Mouse (Mus musculus) stomach, postnatal 0 days (tissue): ENCODE measurements around the gene Itih2. TPM values are rescaled to one million over a fixed set of nuclear protein-coding genes. Genes with fewer than 3 reads are reported as not detected.
A peak's percentile ranks its signal among the peaks of the same experiment; 100 is the strongest.

Experiments
- ATAC-seq: fragments of 200-750 bp; cut with Nextera tagmentation; 2 replicates; pipeline ENCODE4 v1.8.0; 2017; ENCODE audit not compliant: low FRiP score, low TSS enrichment
- DNase-seq: peaks from one replicate; pipeline ENCODE4 v3.0.0-alpha.2; 2016; ENCODE audit warnings: low spot score
- H3K27ac ChIP-seq: fragments of 300-500 bp; sonication (generic); replicated peaks from 2 replicates; pipeline ENCODE4 v1.5.1; 2014; ENCODE audit warnings: mild to moderate bottlenecking, control low read depth
- H3K27me3 ChIP-seq: fragments of 300-500 bp; sonication (generic); 2 replicates; pipeline ENCODE4 v1.6.1; 2014; ENCODE audit warnings: low read length; ENCODE audit not compliant: control insufficient read depth, insufficient read depth
- H3K36me3 ChIP-seq: fragments of 300-500 bp; sonication (generic); 2 replicates; pipeline ENCODE4 v1.6.1; 2014; ENCODE audit warnings: low read length, mixed read lengths; ENCODE audit not compliant: control insufficient read depth, insufficient read depth
- H3K4me1 ChIP-seq: fragments of 300-500 bp; sonication (generic); replicated peaks from 2 replicates; pipeline ENCODE4 v1.6.1; 2014; ENCODE audit warnings: antibody characterized with exemption; ENCODE audit not compliant: control insufficient read depth, insufficient read depth
- H3K4me2 ChIP-seq: fragments of 300-500 bp; sonication (generic); replicated peaks from 2 replicates; pipeline ENCODE4 v1.6.1; 2014; ENCODE audit warnings: low read depth, mild to moderate bottlenecking, control low read depth, moderate library complexity
- H3K4me3 ChIP-seq: fragments of 300-500 bp; sonication (generic); 2 replicates; pipeline ENCODE4 v1.5.1; 2014; ENCODE audit warnings: low read depth, low read length, control low read depth
- H3K9ac ChIP-seq: fragments of 300-500 bp; sonication (generic); 2 replicates; pipeline ENCODE4 v1.6.1; 2014; ENCODE audit warnings: mild to moderate bottlenecking, low read length, control low read depth, mixed read lengths
- H3K9me3 ChIP-seq: fragments of 300-500 bp; sonication (generic); 2 replicates; pipeline ENCODE4 v1.6.1; 2016; ENCODE audit warnings: low read length; ENCODE audit not compliant: control insufficient read depth
- CTCF ChIP-seq: IDR thresholded peaks from 2 replicates; pipeline ENCODE4 v1.5.1; 2016; ENCODE audit warnings: antibody characterized with exemption, low read depth, mild to moderate bottlenecking, moderate library complexity
- EP300 ChIP-seq: optimal IDR thresholded peaks from 2 replicates; pipeline ENCODE3; 2016; ENCODE audit warnings: antibody characterized with exemption
- WGBS: fragments of 180-500 bp; shearing (Covaris S2); extraction: QIAGEN DNeasy Blood & Tissue Kit; methylation state at CpG from one replicate; pipeline ENCODE4 v1.1.7; 2014; 5-methylcytosine and 5-hydroxymethylcytosine counted together
- polyA plus RNA-seq: library from polyadenylated mRNA; unstranded; fragments of >200 nt; fragmentation: Nextera tagmentation; extraction: Ambion mirVana; gene quantifications from 2 replicates; pipeline ENCODE4 v1.2.1, GENCODE M21; 2015

Gene Itih2
- polyA plus RNA-seq = 9.0 and 11.3 TPM in 2 replicates

DNA sequence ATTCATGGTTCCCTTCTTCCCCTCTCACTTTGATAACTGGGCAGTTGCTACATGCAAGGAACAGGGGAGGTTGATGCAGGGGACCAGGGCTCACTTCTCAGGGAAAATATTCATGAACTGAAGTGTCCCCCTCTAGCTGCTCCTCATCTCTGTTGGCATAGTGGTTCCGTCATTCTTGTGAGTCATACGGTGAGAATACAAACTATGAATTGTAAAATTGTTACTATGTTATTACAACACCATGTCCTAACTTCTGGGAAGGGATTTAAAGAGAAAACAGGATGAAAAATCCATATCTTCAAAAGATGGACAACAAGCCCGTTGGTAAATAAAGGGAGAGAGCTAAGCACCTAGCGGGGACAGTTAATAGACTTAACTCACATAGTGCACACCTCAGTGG lies at the start of gene Itih2:
Gene Itih2, minus strand, starts transcription at position 101 of the 400 bp plus-strand sequence.
- ATAC-seq (no peak), DNase-seq (no peak)
- H3K36me3 ChIP-seq = no peaks in the 10 kb centered on the region
- no peak within 1 kb of the TSS for H3K4me3 ChIP-seq
- no peaks in the 10 kb centered on the region for H3K4me1 ChIP-seq
- WGBS = 72% methylated on average over 4 of the region's 4 CpGs
- H3K9me3 ChIP-seq = no peaks in the 10 kb centered on the region
- H3K4me2 ChIP-seq = peak within 1 kb of the TSS; percentile 15; the same call in 1 of the 2 replicates
- H3K27me3 ChIP-seq = no peaks in the 10 kb centered on the region
- peak within 1 kb of the TSS; percentile 41; the same call in 1 of the 2 replicates for H3K27ac ChIP-seq
- TF ChIP-seq CTCF (no peak), EP300 (no peak)
- no peak within 1 kb of the TSS for H3K9ac ChIP-seq

GRCm38 (mm10) chr2:10169991-10170390 lies 38.8 kb upstream of the Itih2 start:
- no peak for TF ChIP-seq CTCF
- Histone ChIP-seq H3K9me3 (no peaks in the 10 kb centered on the region), H3K4me1 (no peaks in the 10 kb centered on the region), H3K27ac (no peak overlapping the region), H3K27me3 (no peaks in the 10 kb centered on the region), H3K36me3 (no peaks in the 10 kb centered on the region), H3K4me2 (no peak overlapping the region), H3K4me3 (no peak overlapping the region), H3K9ac (no peak overlapping the region)
- no peak for ATAC-seq
- WGBS = 85% methylated on average over 16 of the region's 16 CpGs
- DNase-seq = no peak

GRCm38 (mm10) chr2:10168016-10168415 lies 36.8 kb upstream of the Itih2 start:
- ATAC-seq = no peak
- no peaks in the 10 kb centered on the region for H3K27me3 ChIP-seq
- H3K4me1 ChIP-seq = no peaks in the 10 kb centered on the region
- TF ChIP-seq EP300 (no peak), CTCF (no peak)
- H3K27ac ChIP-seq = no peak overlapping the region
- WGBS = 46% methylated on average over 8 of the region's 8 CpGs
- no peak overlapping the region for H3K9ac ChIP-seq
- H3K4me3 ChIP-seq = no peak overlapping the region
- H3K4me2 ChIP-seq = no peak overlapping the region
- no peaks in the 10 kb centered on the region for H3K9me3 ChIP-seq
- H3K36me3 ChIP-seq = no peaks in the 10 kb centered on the region
- DNase-seq = no peak

DNA sequence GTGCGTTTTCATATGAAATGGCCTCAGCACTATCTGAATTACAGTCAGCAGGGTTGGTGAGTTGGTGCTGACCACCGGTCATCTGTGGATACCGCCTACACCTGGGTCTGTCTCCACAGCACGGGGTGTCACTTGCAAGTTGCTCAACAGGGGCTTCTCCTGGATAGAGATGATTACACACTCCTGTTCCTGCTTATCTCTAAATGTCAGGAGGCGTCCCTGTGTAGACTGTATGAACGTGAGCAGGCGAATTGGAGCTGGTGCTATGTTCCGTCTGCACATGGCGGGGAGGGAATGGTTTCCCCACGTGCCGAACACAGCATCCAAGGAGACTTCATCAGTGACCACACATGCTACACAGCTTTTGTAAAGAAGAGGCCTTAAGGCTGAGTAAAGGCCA lies 36.1 kb upstream of the Itih2 start:
- no peak overlapping the region for H3K27ac ChIP-seq
- no peak for ATAC-seq
- no peak overlapping the region for H3K4me2 ChIP-seq
- no peak overlapping the region for H3K4me3 ChIP-seq
- H3K4me1 ChIP-seq = no peaks in the 10 kb centered on the region
- 87% methylated on average over 11 of the region's 11 CpGs for WGBS
- H3K27me3 ChIP-seq = no peaks in the 10 kb centered on the region
- H3K9me3 ChIP-seq = no peaks in the 10 kb centered on the region
- no peaks in the 10 kb centered on the region for H3K36me3 ChIP-seq
- no peak for DNase-seq
- TF ChIP-seq CTCF (no peak), EP300 (no peak)
- H3K9ac ChIP-seq = no peak overlapping the region

DNA sequence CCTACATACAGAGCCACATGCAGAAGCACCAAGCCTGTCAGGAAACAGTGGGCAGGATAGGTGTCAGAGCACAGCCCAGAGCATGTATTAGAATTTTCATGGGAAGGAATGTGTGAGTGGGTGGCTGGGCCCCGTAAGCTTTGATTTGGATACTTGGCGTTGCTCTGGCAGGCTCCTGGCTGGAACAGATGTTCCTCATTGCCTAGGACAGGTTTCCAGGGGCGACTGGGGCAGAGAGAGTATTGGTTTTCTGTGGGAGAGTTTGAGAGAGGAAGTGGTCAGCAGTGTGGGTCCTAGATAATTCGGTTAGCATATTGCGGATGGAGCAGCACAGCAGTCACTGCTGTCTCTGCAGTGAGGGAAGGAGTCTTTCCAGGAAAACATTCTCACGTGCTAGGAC lies 35.4 kb upstream of the Itih2 start:
- no peak for DNase-seq
- 41% methylated on average over 6 of the region's 6 CpGs for WGBS
- no peak overlapping the region for H3K4me2 ChIP-seq

DNA sequence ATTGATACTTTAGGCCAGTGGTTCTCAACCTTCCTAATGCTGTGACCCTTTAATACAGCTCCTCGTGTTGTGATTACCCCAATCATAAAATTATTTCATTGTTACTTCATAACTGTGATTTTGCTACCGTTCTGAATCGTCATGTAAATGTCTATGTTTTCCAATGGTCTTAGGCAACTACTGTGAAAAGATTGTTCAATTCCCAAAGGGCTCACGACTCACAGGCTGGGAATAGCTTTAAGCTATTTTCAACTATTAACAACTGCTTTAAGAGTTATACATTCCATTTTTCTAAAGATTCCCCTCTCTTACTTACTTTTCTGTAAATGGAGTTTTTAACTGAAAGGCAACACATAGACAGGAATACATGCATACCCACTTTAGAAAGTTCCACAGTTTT lies 30.8 kb upstream of the Itih2 start:
- no peak for DNase-seq
- Histone ChIP-seq H3K9me3 (no peaks in the 10 kb centered on the region), H3K27ac (no peak overlapping the region), H3K9ac (no peak overlapping the region), H3K4me1 (no peaks in the 10 kb centered on the region), H3K4me3 (no peak overlapping the region), H3K36me3 (no peaks in the 10 kb centered on the region), H3K27me3 (no peaks in the 10 kb centered on the region), H3K4me2 (no peak overlapping the region)
- no peak for ATAC-seq
- no peak for TF ChIP-seq EP300
- TF ChIP-seq CTCF = no peak
- WGBS = 85% methylated on average over 4 of the region's 4 CpGs

More for the DNA sequence above, 35.4 kb upstream of the Itih2 start:
- Histone ChIP-seq H3K36me3 (no peaks in the 10 kb centered on the region), H3K9ac (no peak overlapping the region), H3K27ac (no peak overlapping the region), H3K27me3 (no peaks in the 10 kb centered on the region), H3K4me1 (no peaks in the 10 kb centered on the region), H3K4me3 (no peak overlapping the region), H3K9me3 (no peaks in the 10 kb centered on the region)
- ATAC-seq = no peak
- TF ChIP-seq EP300 (no peak), CTCF (no peak)
